Mouse (Mus musculus): ENCODE measurements around the gene Tuba1a. TPM values are rescaled to one million over a fixed set of nuclear protein-coding genes. Genes with fewer than 3 reads are reported as not detected.

The Tuba1a gene
- 17,447 and 20,461 TPM in 2 replicates for total RNA-seq (2014; rRNA removed)
- 15,641 and 16,823 TPM in 2 replicates for polyA plus RNA-seq (2015; fragmentation: Nextera tagmentation; extraction: Ambion mirVana)

DNA sequence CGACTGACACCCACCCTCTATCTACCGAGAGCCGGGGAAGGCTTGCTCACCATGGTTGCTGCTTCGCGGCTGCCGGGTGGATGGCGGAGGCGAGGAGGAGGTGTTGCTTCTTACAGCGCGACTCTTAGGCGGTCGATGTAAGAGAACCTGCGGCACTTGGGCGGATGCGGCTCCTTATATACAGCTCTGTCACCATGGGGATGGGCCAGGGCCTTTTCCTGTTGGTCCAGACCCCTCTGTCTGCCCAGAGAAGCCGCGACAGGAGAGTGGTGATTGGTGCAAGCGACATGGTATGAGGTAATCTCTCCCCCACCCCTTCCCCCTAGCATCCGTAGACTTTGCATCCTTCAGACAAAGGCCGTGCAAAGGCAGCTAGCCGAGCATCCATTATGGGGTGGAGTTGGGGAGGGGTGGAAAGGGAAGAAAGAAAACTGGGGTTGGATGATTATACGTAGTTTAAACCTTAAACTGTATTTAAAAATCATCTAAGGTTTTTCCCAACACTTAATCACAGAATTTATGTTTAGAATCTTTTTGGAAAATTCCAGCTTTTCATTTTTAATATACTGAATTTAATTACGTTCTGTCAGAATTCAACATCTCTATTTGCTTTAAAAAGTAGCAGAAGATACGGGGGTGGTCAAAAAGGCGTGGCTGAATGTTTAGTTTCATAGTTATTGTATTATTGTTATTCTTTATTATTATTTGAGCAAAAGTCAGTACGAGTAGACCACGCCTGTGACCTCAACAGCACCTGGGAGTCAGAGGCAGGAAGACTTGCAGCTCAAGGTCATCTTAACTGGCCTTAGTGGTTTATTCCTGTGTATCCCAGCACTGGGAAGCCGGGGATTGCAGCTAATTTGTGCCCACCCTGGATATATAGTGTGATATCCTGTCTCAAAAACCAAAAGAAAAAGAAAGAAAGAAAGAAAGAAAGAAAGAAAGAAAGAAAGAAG, at the start of gene Tuba1a, which contains the start of gene Gm49450:
TSS of gene Tuba1a (minus strand) at position 303 of the 956 bp plus-strand sequence.
TSS of gene Gm49450 (minus strand) at position 151 of the 956 bp plus-strand sequence.
- Histone ChIP-seq H3K27me3 (ENCODE audit: insufficient read depth, low read length) (no peaks in the 10 kb centered on the region), H3K4me2 (ENCODE audit: low read depth, low read length, poor library complexity, severe bottlenecking) (peak within 1 kb of the TSS; percentile 83), H3K27ac (ENCODE audit: low read depth, low read length) (peak within 1 kb of the TSS; percentile 94), H3K9me3 (ENCODE audit: low read length) (no peaks in the 10 kb centered on the region), H3K4me1 (ENCODE audit: insufficient read depth, low read length) (no peaks in the 10 kb centered on the region), H3K36me3 (ENCODE audit: insufficient read depth, low read length) (peaks cover 13% of the 10 kb centered on the region; the same call in 1 of the 2 replicates), H3K9ac (replicated peaks; ENCODE audit: low read length, poor library complexity, severe bottlenecking) (peak within 1 kb of the TSS; percentile 99), H3K4me3 (ENCODE audit: low read depth, low read length) (peak within 1 kb of the TSS; percentile 62)
- DNase-seq (ENCODE audit: low spot score) = peak; percentile 99
- peak; percentile 98 for ATAC-seq (ENCODE audit: low FRiP score)
- TF ChIP-seq CTCF (IDR thresholded peaks at IDR 0.05) = no peak
- under 1% methylated on average over 28 of the region's 28 CpGs for WGBS

DNA sequence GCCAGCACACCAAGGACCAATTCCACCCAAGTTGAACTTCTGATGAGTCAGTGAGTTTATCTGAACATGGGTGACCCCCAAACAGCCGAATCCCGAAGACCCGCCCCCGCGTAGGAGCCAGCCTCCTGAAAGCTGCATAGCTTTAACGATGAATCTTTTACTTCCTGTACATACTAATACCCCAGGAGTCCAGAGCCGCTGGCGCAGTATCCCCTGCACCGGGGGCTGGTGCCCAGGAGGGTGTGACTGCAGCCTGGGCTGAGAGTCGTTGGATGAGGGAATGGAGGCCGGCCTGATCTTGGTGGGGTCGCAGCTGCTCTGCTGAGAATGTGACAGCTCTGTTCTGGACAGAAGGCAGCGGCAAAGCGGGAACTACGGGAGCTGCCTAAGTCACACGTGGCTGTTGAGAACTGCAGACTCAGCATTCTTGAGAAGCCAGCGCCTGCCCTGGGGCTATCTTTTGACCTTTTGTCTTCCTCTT, 48.0 kb upstream of the Tuba1a start:
- DNase-seq (ENCODE audit: low spot score) (peak; percentile 28), ATAC-seq (ENCODE audit: low FRiP score) (no peak)
- no peak overlapping the region for H3K4me3 ChIP-seq (ENCODE audit: low read depth, low read length)
- no peaks in the 10 kb centered on the region for H3K36me3 ChIP-seq (ENCODE audit: insufficient read depth, low read length)
- H3K9me3 ChIP-seq (ENCODE audit: low read length) = no peaks in the 10 kb centered on the region
- H3K9ac ChIP-seq (replicated peaks; ENCODE audit: low read length, poor library complexity, severe bottlenecking) = no peak overlapping the region
- no peak overlapping the region for H3K27ac ChIP-seq (ENCODE audit: low read depth, low read length)
- no peaks in the 10 kb centered on the region for H3K27me3 ChIP-seq (ENCODE audit: insufficient read depth, low read length)
- H3K4me1 ChIP-seq (ENCODE audit: insufficient read depth, low read length) = no peaks in the 10 kb centered on the region
- WGBS = 15% methylated on average over 17 of the region's 17 CpGs
- TF ChIP-seq CTCF (IDR thresholded peaks at IDR 0.05) = no peak
- peak overlapping the region; percentile 34; the same call in 1 of the 2 replicates for H3K4me2 ChIP-seq (ENCODE audit: low read depth, low read length, poor library complexity, severe bottlenecking)

DNA sequence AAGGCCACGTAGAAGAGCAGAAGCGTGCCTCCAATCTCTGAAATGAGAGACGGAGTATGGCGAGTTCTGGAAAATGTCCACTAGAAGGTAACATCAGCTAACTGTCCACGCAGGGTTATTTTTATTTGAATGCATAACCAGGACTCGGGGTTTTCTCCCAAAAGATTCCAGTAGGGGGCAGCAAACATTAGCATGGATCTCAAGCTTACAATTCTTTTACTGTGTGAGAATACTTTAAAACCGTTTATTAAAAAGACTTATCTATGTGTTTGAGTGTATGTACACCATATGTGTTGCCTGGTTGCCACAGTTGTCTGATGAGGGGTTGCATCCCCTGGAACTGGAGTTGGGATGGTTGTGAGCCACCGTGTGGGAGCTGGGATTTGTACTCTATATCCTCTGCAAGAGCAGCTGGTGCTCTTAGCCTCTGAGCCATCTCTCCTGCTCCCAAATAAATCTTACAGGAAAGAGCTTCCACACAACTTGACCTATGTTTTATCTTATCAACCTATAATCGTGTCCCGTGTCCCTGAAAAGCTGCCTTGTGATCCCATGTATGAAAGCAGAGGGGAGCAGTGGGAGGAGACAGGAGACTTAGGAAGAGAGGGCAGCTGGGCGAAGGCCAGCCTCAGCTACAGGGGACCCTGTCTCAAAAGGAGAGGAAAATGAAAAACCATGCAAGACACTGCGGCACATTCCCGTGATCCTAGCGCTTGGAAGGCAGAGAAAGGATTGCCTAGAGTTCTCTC, 47.2 kb upstream of the Tuba1a start:
- ATAC-seq (ENCODE audit: low FRiP score) (no peak), DNase-seq (ENCODE audit: low spot score) (peak; percentile 80)
- Histone ChIP-seq H3K4me3 (ENCODE audit: low read depth, low read length) (no peak overlapping the region), H3K36me3 (ENCODE audit: insufficient read depth, low read length) (no peaks in the 10 kb centered on the region), H3K9me3 (ENCODE audit: low read length) (no peaks in the 10 kb centered on the region), H3K9ac (replicated peaks; ENCODE audit: low read length, poor library complexity, severe bottlenecking) (no peak overlapping the region), H3K4me1 (ENCODE audit: insufficient read depth, low read length) (no peaks in the 10 kb centered on the region), H3K27ac (ENCODE audit: low read depth, low read length) (no peak overlapping the region), H3K4me2 (ENCODE audit: low read depth, low read length, poor library complexity, severe bottlenecking) (peak overlapping the region; percentile 34; the same call in 1 of the 2 replicates), H3K27me3 (ENCODE audit: insufficient read depth, low read length) (no peaks in the 10 kb centered on the region)
- WGBS = 27% methylated on average over 14 of the region's 14 CpGs
- peak; percentile 84 for TF ChIP-seq CTCF (IDR thresholded peaks at IDR 0.05)

DNA sequence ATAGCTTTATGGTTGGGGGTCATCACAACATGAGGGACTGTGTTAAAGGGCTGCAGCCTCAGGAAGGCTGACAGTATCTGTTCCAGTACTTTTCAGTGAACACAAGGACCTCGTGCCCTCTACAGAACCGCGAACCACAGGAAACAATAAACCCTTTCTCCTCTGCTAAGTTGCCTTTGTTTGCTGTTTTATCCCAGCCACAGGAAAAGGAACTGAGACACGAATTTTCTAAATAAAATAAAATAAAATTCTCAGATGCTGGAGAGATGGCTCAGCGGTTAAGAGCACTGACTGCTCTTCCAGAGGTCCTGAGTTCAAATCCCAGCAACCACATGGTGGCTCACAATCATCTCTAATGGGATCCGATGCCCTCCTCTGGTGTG, 45.3 kb upstream of the Tuba1a start:
- Histone ChIP-seq H3K4me3 (ENCODE audit: low read depth, low read length) (no peak overlapping the region), H3K27me3 (ENCODE audit: insufficient read depth, low read length) (no peaks in the 10 kb centered on the region), H3K9me3 (ENCODE audit: low read length) (no peaks in the 10 kb centered on the region), H3K9ac (replicated peaks; ENCODE audit: low read length, poor library complexity, severe bottlenecking) (no peak overlapping the region), H3K27ac (ENCODE audit: low read depth, low read length) (no peak overlapping the region), H3K36me3 (ENCODE audit: insufficient read depth, low read length) (no peaks in the 10 kb centered on the region), H3K4me1 (ENCODE audit: insufficient read depth, low read length) (no peaks in the 10 kb centered on the region), H3K4me2 (ENCODE audit: low read depth, low read length, poor library complexity, severe bottlenecking) (no peak overlapping the region)
- ATAC-seq (ENCODE audit: low FRiP score) = no peak
- DNase-seq (ENCODE audit: low spot score) = no peak
- no peak for TF ChIP-seq CTCF (IDR thresholded peaks at IDR 0.05)
- 41% methylated on average over 6 of the region's 6 CpGs for WGBS

DNA sequence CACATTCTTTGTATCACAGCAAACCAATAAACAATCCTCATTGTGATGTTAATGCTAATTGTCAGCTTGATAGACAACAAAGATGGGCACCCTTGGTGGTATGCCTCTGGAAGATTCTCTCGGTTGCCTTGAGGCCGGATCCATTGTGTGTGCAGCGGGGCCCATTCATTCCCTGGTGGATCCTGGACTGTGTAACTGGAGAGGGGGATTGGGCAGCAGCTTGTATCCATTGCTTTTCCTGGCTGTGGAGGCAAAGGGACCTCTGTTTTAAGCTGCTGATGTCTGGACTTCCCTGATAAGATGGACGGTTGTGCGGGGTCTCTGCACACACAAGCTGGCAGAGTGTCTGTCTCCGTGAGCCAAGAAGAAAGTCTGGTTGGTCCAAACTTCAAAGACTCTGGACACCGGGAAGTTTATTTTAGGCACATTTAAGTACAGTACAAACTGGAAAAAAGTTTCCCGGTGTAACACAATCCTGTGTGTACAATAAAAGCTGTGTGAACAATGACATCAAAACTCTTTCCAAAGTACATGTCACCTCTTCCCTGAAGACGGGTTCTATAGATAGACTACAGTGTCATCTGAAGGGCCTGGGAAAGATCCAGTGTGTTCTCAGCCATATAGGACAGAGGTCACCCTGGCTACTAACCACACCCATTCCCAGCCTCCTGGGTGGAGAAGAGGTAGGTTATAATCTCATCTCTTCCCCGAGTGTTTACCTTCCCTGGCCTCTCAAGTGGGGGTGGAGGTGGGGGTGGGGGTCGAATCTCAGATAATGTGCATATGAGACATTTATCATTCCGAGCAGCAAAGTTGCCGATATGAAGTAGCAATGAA, 44.7 kb upstream of the Tuba1a start:
- H3K9me3 ChIP-seq (ENCODE audit: low read length) = no peaks in the 10 kb centered on the region
- peak; percentile 6 for DNase-seq (ENCODE audit: low spot score)
- no peak overlapping the region for H3K4me3 ChIP-seq (ENCODE audit: low read depth, low read length)
- no peak for TF ChIP-seq CTCF (IDR thresholded peaks at IDR 0.05)
- no peaks in the 10 kb centered on the region for H3K36me3 ChIP-seq (ENCODE audit: insufficient read depth, low read length)
- H3K9ac ChIP-seq (replicated peaks; ENCODE audit: low read length, poor library complexity, severe bottlenecking) = no peak overlapping the region
- no peak for ATAC-seq (ENCODE audit: low FRiP score)
- H3K27ac ChIP-seq (ENCODE audit: low read depth, low read length) = no peak overlapping the region
- 48% methylated on average over 13 of the region's 13 CpGs for WGBS
- no peak overlapping the region for H3K4me2 ChIP-seq (ENCODE audit: low read depth, low read length, poor library complexity, severe bottlenecking)
- H3K27me3 ChIP-seq (ENCODE audit: insufficient read depth, low read length) = no peaks in the 10 kb centered on the region
- H3K4me1 ChIP-seq (ENCODE audit: insufficient read depth, low read length) = no peaks in the 10 kb centered on the region
